Mouse (Mus musculus) CD8-positive naive resting alpha-beta T cell, adult 2 months (primary cell): Measurements from ENCODE around the gene Ankrd9.

Experiments used
- DNase-seq, 2 experiments: peaks; one replicate each; pipeline ENCODE4 v3.0.0; 2022; ENCODE audit warnings: low read depth in 2 of 2, low spot score in 2 of 2

Ankrd9 gene

GRCm38 (mm10) chr12:110961973-110962372 lies 16.9 kb downstream of the Ankrd9 start:
- DNase-seq, result no peak

GRCm38 (mm10) chr12:110954351-110954991 lies 24.4 kb downstream of the Ankrd9 start:
- DNase-seq, result no peak

- no peak for DNase-seq
These were observed 24.9 kb downstream of the Ankrd9 start for GRCm38 (mm10) chr12:110953900-110954299.

GRCm38 (mm10) chr12:110953443-110953842 lies 25.4 kb downstream of the Ankrd9 start:
- no peak for DNase-seq

- DNase-seq, result no peak
These were observed 26.0 kb downstream of the Ankrd9 start for GRCm38 (mm10) chr12:110952628-110953385.

- DNase-seq, result no peak
These were observed 27.6 kb downstream of the Ankrd9 start for GRCm38 (mm10) chr12:110951236-110951635.

GRCm38 (mm10) chr12:110950151-110950550 lies 28.7 kb downstream of the Ankrd9 start:
- DNase-seq, result no peak

- DNase-seq, result no peak
These were observed 29.4 kb downstream of the Ankrd9 start for GRCm38 (mm10) chr12:110949410-110949809.

- DNase-seq, result no peak
These were observed 30.0 kb downstream of the Ankrd9 start for GRCm38 (mm10) chr12:110948910-110949201.

GRCm38 (mm10) chr12:110948082-110948909 lies 30.5 kb downstream of the Ankrd9 start:
- no peak for DNase-seq

GRCm38 (mm10) chr12:110946216-110946615 lies 32.6 kb downstream of the Ankrd9 start:
- no peak for DNase-seq

GRCm38 (mm10) chr12:110940869-110941268 lies 38.0 kb downstream of the Ankrd9 start:
- DNase-seq, result no peak

- DNase-seq, result no peak
These were observed 39.5 kb downstream of the Ankrd9 start for GRCm38 (mm10) chr12:110939385-110939784.

GRCm38 (mm10) chr12:110937496-110937895 lies 41.3 kb downstream of the Ankrd9 start:
- no peak for DNase-seq

- DNase-seq, result peak; percentile 3 to 17
These were observed 42.7 kb downstream of the Ankrd9 start for GRCm38 (mm10) chr12:110935983-110936620.

- no peak for DNase-seq
These were observed 46.0 kb downstream of the Ankrd9 start for GRCm38 (mm10) chr12:110932820-110933219.
